Mouse (Mus musculus) CH12.LX (cell line): ENCODE data around the gene Dedd.

Experiments
- BHLHE40 ChIP-seq: IDR thresholded peaks from 2 replicates; pipeline ENCODE4 v1.6.1; 2011; ENCODE audit warnings: mild to moderate bottlenecking, low read depth, low read length, improper control_type of control experiment
- EP300 ChIP-seq: IDR thresholded peaks from 2 replicates; pipeline ENCODE4 v1.6.1; 2011; ENCODE audit warnings: low read length, improper control_type of control experiment

DNA sequence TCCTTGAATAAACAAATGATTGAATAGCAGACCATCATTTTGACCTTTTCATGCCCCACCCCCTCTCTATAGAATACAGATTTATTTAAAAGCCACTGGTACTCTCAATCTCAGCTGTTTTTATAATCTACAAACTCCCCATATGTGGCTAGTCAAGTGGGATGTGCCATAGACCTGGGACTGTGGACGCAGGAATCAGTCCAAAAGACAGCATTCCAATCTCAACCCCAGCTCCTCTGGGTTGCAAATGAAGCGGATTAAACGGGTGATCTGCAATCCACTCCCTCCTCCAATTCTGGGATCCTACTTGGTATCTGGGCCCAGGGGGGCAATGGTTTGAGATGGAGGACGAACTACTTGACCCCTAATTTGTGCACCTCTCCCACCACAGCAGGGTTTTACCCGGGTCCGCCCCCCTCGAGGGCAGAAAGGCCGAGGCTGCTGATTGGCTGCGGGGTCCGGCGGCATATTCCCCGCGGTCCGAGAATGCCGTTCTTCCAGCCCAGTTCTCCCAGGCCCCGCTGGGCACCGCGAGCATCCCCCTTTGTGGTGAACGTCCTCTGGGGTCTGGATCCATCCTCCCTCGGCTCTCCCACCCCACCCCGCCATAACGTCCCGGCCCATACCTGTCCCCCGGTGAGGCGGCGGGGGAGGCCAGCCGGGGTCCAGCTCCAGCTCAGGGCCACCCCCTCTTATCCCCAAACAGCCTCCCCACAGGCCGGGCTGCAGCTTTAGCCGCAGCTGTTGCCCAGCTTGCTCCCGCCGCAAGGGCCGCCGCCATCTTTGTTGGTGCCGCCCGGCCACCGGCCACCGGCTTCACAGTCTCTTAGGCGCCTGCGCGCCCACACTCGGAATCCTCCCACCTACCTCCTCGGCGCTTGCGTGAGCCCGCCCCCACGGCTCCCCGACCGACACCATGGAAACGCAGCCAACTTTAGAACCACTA, 41.5 kb upstream of the Dedd start, which contains the start of gene Usp21:
- TF ChIP-seq BHLHE40 (no peak), EP300 (no peak)
